Mouse (Mus musculus): ENCODE measurements around the gene Pitpnm3. TPM values are rescaled to one million over a fixed set of nuclear protein-coding genes. Genes with fewer than 3 reads are reported as not detected.

Gene Pitpnm3
- polyA plus RNA-seq, 1 experiment from 2014 or later, result 0.89 TPM

DNA sequence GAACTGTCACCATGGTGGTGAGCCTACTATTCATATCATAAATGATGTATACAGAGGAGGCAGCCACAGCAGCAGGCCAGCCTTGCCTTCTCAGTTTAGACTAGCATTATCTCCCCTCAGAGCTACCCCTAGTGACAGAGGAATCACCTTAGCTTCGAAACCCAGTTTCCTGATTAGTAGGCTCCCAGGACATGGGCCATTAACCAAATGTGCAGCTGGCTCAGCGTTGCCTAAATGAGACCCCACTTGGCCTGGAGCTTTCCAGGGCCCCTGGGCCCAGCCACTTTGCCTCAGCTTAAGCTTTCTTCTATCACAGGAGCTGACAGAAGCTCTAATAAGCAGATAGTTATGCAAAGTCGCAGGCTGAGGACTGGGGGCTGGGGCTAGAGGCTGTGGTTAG is 39.6 kb downstream of the Pitpnm3 start:
- no peak overlapping the region for H3K9ac ChIP-seq (ENCODE audit: low read depth, low read length)
- no peak overlapping the region for H3K4me3 ChIP-seq (ENCODE audit: low read depth, low read length)
- ATAC-seq (ENCODE audit: low read depth) (no peak), DNase-seq (ENCODE audit: low spot score) (no peak)
- no peak overlapping the region for H3K4me2 ChIP-seq (ENCODE audit: low read depth, low read length)
- H3K4me1 ChIP-seq (ENCODE audit: control insufficient read depth, insufficient read depth, low read length), result no peaks in the 10 kb centered on the region; the same call in 1 of the 2 replicates
- no peak overlapping the region for H3K27ac ChIP-seq (replicated peaks; ENCODE audit: low read depth, low read length)
- WGBS, result 49% methylated on average over 3 of the region's 3 CpGs
- no peaks in the 10 kb centered on the region for H3K9me3 ChIP-seq (ENCODE audit: control insufficient read depth, low read length)
- H3K27me3 ChIP-seq (replicated peaks; ENCODE audit: control insufficient read depth, insufficient read depth, low read length), result no peaks in the 10 kb centered on the region
- H3K36me3 ChIP-seq (ENCODE audit: control insufficient read depth, insufficient read depth, low read length), result no peaks in the 10 kb centered on the region

DNA sequence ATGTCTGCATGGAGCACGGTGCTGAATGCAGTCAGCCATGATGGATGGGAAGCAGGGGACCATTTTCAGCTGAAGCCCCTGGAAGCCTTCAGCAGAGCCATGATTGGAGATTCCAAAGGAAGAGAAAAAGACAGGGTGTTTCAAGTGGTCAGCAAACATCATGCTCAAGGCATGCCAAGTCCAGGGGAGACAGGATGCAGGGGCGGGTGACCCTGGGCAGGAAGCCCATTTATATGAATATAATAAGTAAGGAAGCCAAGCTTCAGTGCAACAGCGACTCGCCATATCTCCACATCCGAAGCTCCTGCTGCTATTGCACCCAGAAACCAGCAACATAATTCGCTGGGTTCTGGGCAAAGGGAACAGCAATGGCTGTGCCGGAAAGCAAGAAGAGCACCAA is 41.1 kb downstream of the Pitpnm3 start:
- no peak overlapping the region for H3K4me2 ChIP-seq (ENCODE audit: low read depth, low read length)
- H3K9me3 ChIP-seq (ENCODE audit: control insufficient read depth, low read length), result no peaks in the 10 kb centered on the region
- H3K36me3 ChIP-seq (ENCODE audit: control insufficient read depth, insufficient read depth, low read length), result no peaks in the 10 kb centered on the region
- no peaks in the 10 kb centered on the region; the same call in 1 of the 2 replicates for H3K4me1 ChIP-seq (ENCODE audit: control insufficient read depth, insufficient read depth, low read length)
- ATAC-seq (ENCODE audit: low read depth) (no peak), DNase-seq (ENCODE audit: low spot score) (no peak)
- no peak overlapping the region for H3K27ac ChIP-seq (replicated peaks; ENCODE audit: low read depth, low read length)
- no peak overlapping the region for H3K9ac ChIP-seq (ENCODE audit: low read depth, low read length)
- no peak overlapping the region for H3K4me3 ChIP-seq (ENCODE audit: low read depth, low read length)
- WGBS, result 88% methylated on average over 7 of the region's 7 CpGs
- no peaks in the 10 kb centered on the region for H3K27me3 ChIP-seq (replicated peaks; ENCODE audit: control insufficient read depth, insufficient read depth, low read length)

DNA sequence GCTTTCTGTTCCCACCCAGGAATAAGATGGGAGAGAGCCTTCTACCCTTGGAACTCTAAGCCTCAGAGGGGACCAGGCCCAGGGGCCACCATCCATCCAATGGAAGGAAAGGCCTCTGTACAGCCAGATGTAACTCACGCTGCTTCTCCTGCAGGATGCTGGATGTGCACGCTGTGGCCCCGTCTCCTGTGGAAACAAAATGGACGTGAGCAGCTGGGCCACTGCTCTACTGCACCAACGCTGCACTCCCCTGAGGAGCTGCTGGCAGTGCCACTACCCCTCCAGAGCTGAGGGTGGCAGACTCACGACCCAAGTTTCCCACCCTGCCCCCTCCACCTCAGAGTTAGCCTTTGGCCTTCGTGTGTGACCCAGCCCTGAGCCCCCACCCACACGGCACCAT is 43.2 kb downstream of the Pitpnm3 start:
- ATAC-seq (ENCODE audit: low read depth) (no peak), DNase-seq (ENCODE audit: low spot score) (no peak)
- H3K9ac ChIP-seq (ENCODE audit: low read depth, low read length), result no peak overlapping the region
- H3K27ac ChIP-seq (replicated peaks; ENCODE audit: low read depth, low read length), result no peak overlapping the region
- no peak overlapping the region for H3K4me2 ChIP-seq (ENCODE audit: low read depth, low read length)
- no peaks in the 10 kb centered on the region for H3K9me3 ChIP-seq (ENCODE audit: control insufficient read depth, low read length)
- WGBS, result 56% methylated on average over 8 of the region's 8 CpGs
- H3K4me1 ChIP-seq (ENCODE audit: control insufficient read depth, insufficient read depth, low read length), result no peaks in the 10 kb centered on the region
- no peaks in the 10 kb centered on the region for H3K27me3 ChIP-seq (replicated peaks; ENCODE audit: control insufficient read depth, insufficient read depth, low read length)
- no peak overlapping the region for H3K4me3 ChIP-seq (ENCODE audit: low read depth, low read length)
- no peaks in the 10 kb centered on the region for H3K36me3 ChIP-seq (ENCODE audit: control insufficient read depth, insufficient read depth, low read length)

DNA sequence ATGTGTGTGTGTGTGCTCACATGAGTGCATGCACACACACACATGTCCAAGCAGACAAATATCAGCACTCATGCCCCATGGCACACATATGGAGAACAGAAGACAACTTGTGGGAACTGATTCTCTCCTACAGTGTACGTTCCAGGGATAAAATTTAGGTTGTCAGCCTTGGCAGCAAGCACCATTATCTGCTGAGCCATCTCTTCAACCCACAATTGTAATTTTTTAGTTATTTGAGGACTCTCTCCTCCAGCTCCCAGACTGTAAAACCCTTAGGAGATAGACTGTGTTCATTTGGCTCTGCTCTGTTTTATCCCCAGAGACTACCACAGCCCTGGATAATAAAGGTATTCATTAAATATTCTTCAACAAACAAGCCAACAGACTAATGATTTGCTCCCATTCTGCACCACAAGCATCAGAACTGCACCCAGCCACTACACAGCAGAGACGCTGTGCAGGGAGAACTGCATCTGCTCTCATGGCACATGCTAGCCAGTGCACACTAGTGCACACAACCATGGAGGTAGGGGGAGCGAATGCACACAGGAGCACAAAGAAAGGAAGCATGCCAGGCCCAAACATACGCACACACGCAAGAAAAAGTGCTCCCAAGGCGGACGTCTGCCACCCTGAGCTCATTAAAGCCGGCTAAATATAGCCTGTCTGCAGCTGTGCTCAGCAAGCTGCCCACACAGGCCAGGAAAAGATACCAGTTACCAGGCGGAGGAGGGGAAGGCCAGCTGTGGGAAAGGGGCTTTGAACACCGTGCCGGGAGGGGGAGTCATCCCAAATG is 49.1 kb downstream of the Pitpnm3 start:
- Histone ChIP-seq H3K9ac (ENCODE audit: low read depth, low read length) (peak overlapping the region; percentile 15; the same call in 1 of the 2 replicates), H3K4me1 (ENCODE audit: control insufficient read depth, insufficient read depth, low read length) (peaks cover 14% of the 10 kb centered on the region), H3K36me3 (ENCODE audit: control insufficient read depth, insufficient read depth, low read length) (no peaks in the 10 kb centered on the region), H3K27me3 (replicated peaks; ENCODE audit: control insufficient read depth, insufficient read depth, low read length) (no peaks in the 10 kb centered on the region), H3K27ac (replicated peaks; ENCODE audit: low read depth, low read length) (peak overlapping the region; percentile 71), H3K9me3 (ENCODE audit: control insufficient read depth, low read length) (no peaks in the 10 kb centered on the region), H3K4me3 (ENCODE audit: low read depth, low read length) (no peak overlapping the region), H3K4me2 (ENCODE audit: low read depth, low read length) (no peak overlapping the region)
- ATAC-seq (ENCODE audit: low read depth) (peak; percentile 91), DNase-seq (ENCODE audit: low spot score) (peak; percentile 84)
- WGBS, result 24% methylated on average over 11 of the region's 11 CpGs

DNA sequence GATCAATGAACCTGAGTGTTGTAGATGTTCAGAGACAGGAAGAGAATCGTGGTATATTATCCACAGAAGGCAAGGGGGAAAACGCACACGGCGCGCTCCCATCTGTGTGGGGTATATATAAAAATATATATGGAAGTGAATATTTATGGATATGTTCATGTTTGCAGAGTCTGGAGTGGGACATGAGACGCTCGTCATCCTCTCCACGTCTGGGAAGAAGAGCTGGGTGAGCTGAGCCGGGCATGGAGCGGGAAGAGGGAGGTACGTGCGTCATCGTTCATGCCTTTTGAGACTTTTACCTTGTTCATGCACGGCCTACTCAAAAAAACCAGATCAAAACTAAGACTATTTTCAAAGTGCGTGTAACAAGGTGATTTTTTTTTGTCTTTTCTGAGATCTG is 51.2 kb downstream of the Pitpnm3 start:
- H3K9ac ChIP-seq (ENCODE audit: low read depth, low read length), result no peak overlapping the region
- ATAC-seq (ENCODE audit: low read depth) (no peak), DNase-seq (ENCODE audit: low spot score) (no peak)
- H3K27ac ChIP-seq (replicated peaks; ENCODE audit: low read depth, low read length), result no peak overlapping the region
- WGBS, result 97% methylated on average over 15 of the region's 15 CpGs
- H3K4me3 ChIP-seq (ENCODE audit: low read depth, low read length), result no peak overlapping the region
- no peak overlapping the region for H3K4me2 ChIP-seq (ENCODE audit: low read depth, low read length)
- no peaks in the 10 kb centered on the region for H3K36me3 ChIP-seq (ENCODE audit: control insufficient read depth, insufficient read depth, low read length)
- H3K4me1 ChIP-seq (ENCODE audit: control insufficient read depth, insufficient read depth, low read length), result peaks cover 14% of the 10 kb centered on the region
- no peaks in the 10 kb centered on the region for H3K27me3 ChIP-seq (replicated peaks; ENCODE audit: control insufficient read depth, insufficient read depth, low read length)
- no peaks in the 10 kb centered on the region for H3K9me3 ChIP-seq (ENCODE audit: control insufficient read depth, low read length)

DNA sequence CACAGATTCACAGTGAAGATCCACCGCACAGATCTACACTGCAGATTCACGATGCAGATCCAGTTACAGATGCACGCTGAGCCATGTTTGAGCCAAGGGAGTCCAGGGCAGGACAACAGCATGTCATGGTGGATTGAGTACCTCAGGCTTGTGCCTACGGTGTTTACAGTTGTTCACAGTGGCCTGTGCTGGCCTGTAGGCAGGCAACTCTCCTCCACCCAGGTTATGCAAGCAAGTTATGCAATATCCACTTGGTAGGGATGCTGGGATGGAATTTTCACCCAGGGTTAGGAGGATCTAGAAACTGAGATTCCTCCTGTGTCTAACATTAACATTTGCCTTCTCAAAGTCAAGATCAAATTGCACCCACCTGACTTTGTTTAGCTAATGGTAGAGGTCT is 53.0 kb downstream of the Pitpnm3 start:
- no peaks in the 10 kb centered on the region for H3K36me3 ChIP-seq (ENCODE audit: control insufficient read depth, insufficient read depth, low read length)
- DNase-seq (ENCODE audit: low spot score) (no peak), ATAC-seq (ENCODE audit: low read depth) (no peak)
- H3K4me3 ChIP-seq (ENCODE audit: low read depth, low read length), result no peak overlapping the region
- H3K4me2 ChIP-seq (ENCODE audit: low read depth, low read length), result no peak overlapping the region
- 83% methylated on average over 4 of the region's 4 CpGs for WGBS
- no peaks in the 10 kb centered on the region for H3K9me3 ChIP-seq (ENCODE audit: control insufficient read depth, low read length)
- no peaks in the 10 kb centered on the region for H3K27me3 ChIP-seq (replicated peaks; ENCODE audit: control insufficient read depth, insufficient read depth, low read length)
- no peak overlapping the region for H3K9ac ChIP-seq (ENCODE audit: low read depth, low read length)
- H3K4me1 ChIP-seq (ENCODE audit: control insufficient read depth, insufficient read depth, low read length), result peaks cover 14% of the 10 kb centered on the region
- no peak overlapping the region for H3K27ac ChIP-seq (replicated peaks; ENCODE audit: low read depth, low read length)

DNA sequence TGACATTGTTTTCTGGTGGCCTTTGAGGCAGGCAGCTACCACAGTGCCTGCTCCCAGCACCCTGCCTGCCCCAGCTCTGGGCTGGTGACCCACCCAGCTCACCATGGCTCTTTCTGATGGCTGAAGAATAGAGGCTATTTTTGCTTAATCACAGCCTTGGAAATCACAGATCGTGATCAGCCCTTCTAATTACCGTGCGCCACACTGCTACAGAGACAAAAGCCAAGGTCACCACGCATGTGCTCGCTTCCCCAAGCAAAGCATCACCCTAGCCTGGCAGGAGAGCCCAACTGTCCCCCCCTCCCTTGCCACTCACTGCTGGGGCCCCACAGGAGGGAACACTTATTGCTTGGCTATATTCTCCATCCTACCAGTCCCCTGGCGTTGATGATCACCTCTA is 55.1 kb downstream of the Pitpnm3 start:
- no peaks in the 10 kb centered on the region for H3K4me1 ChIP-seq (ENCODE audit: control insufficient read depth, insufficient read depth, low read length)
- H3K4me3 ChIP-seq (ENCODE audit: low read depth, low read length), result no peak overlapping the region
- DNase-seq (ENCODE audit: low spot score), result no peak
- no peak overlapping the region for H3K27ac ChIP-seq (replicated peaks; ENCODE audit: low read depth, low read length)
- H3K9me3 ChIP-seq (ENCODE audit: control insufficient read depth, low read length), result no peaks in the 10 kb centered on the region
- 81% methylated on average over 6 of the region's 6 CpGs for WGBS
- H3K4me2 ChIP-seq (ENCODE audit: low read depth, low read length), result no peak overlapping the region
- H3K27me3 ChIP-seq (replicated peaks; ENCODE audit: control insufficient read depth, insufficient read depth, low read length), result no peaks in the 10 kb centered on the region
- H3K9ac ChIP-seq (ENCODE audit: low read depth, low read length), result no peak overlapping the region
- no peak for ATAC-seq (ENCODE audit: low read depth)
- H3K36me3 ChIP-seq (ENCODE audit: control insufficient read depth, insufficient read depth, low read length), result no peaks in the 10 kb centered on the region

DNA sequence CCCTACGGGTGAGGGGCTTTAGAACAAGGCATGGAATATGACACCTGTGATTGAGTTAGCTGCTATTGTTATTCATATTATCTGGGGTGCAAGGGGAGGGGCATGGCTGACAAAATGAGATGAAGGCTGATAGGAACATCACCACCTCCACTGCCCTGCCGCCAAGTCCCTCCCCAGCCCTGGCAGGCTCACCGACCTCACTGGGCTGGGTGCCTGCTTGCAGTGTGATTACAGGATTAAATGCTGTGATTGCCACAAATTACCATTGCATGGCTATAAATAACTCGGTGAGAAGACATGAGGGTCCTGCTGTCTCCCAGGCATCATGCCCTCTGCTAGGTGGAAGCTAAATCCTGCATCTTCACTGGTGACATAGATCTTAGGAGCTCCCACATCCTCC is 56.9 kb downstream of the Pitpnm3 start:
- Histone ChIP-seq H3K4me1 (ENCODE audit: control insufficient read depth, insufficient read depth, low read length) (no peaks in the 10 kb centered on the region), H3K36me3 (ENCODE audit: control insufficient read depth, insufficient read depth, low read length) (no peaks in the 10 kb centered on the region), H3K27me3 (replicated peaks; ENCODE audit: control insufficient read depth, insufficient read depth, low read length) (no peaks in the 10 kb centered on the region), H3K9ac (ENCODE audit: low read depth, low read length) (no peak overlapping the region), H3K4me3 (ENCODE audit: low read depth, low read length) (no peak overlapping the region), H3K4me2 (ENCODE audit: low read depth, low read length) (no peak overlapping the region), H3K27ac (replicated peaks; ENCODE audit: low read depth, low read length) (no peak overlapping the region), H3K9me3 (ENCODE audit: control insufficient read depth, low read length) (no peaks in the 10 kb centered on the region)
- ATAC-seq (ENCODE audit: low read depth), result no peak
- DNase-seq (ENCODE audit: low spot score), result no peak
- 38% methylated on average over 4 of the region's 4 CpGs for WGBS

DNA sequence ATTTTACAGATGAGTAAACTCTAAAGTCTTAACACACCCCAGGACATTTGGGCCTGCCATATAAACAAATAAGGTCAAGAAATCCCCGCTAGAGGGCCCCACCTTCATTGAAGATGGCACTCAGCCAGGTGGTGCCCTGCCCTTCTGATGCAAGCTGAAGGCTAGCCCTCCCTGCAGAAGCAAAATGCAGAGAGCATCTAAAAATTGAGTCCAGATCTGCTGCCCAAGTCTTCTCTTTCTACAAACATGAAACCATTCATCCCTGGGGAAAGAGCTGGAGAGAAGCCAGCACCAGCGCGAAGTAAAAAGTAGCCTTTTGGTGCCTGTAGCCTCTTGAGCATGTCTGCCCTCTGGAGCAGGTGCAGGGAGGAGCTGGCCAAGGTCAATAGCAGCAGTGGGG is 57.5 kb downstream of the Pitpnm3 start:
- no peak for DNase-seq (ENCODE audit: low spot score)
- ATAC-seq (ENCODE audit: low read depth), result no peak
- H3K27ac ChIP-seq (replicated peaks; ENCODE audit: low read depth, low read length), result no peak overlapping the region
- no peak overlapping the region for H3K9ac ChIP-seq (ENCODE audit: low read depth, low read length)
- 36% methylated on average over 3 of the region's 3 CpGs for WGBS
- H3K36me3 ChIP-seq (ENCODE audit: control insufficient read depth, insufficient read depth, low read length), result no peaks in the 10 kb centered on the region
- no peaks in the 10 kb centered on the region for H3K9me3 ChIP-seq (ENCODE audit: control insufficient read depth, low read length)
- no peaks in the 10 kb centered on the region for H3K4me1 ChIP-seq (ENCODE audit: control insufficient read depth, insufficient read depth, low read length)
- no peak overlapping the region for H3K4me3 ChIP-seq (ENCODE audit: low read depth, low read length)
- no peaks in the 10 kb centered on the region for H3K27me3 ChIP-seq (replicated peaks; ENCODE audit: control insufficient read depth, insufficient read depth, low read length)
- no peak overlapping the region for H3K4me2 ChIP-seq (ENCODE audit: low read depth, low read length)
